Mouse (Mus musculus) midbrain, postnatal 0 days (tissue): ENCODE measurements at regions not wholly inside any gene's neighbourhood (a gene's known extent, or its start where the extent isn't known, plus 50 kb on each side); places are given as distances from the start of the nearest gene placed in this dataset.

Experiments
- ATAC-seq: fragments of 200-750 bp; cut with Nextera tagmentation; 2 replicates; pipeline ENCODE4 v1.8.0; 2017; ENCODE audit warnings: moderate number of reproducible peaks, mild to moderate bottlenecking, moderate TSS enrichment, moderate library complexity; ENCODE audit not compliant: low FRiP score
- DNase-seq: peaks from one replicate; pipeline ENCODE4 v3.0.0-alpha.2; 2015; ENCODE audit warnings: low spot score
- H3K27ac ChIP-seq: fragments of 300-500 bp; sonication (generic); 2 replicates; pipeline ENCODE4 v1.5.1; 2014; ENCODE audit warnings: low read depth, mild to moderate bottlenecking, low read length, mixed read lengths
- H3K27me3 ChIP-seq: fragments of 300-500 bp; sonication (generic); 2 replicates; pipeline ENCODE4 v1.6.1; 2014; ENCODE audit warnings: low read length, control low read depth, mixed read lengths; ENCODE audit not compliant: insufficient read depth
- H3K36me3 ChIP-seq: fragments of 300-500 bp; sonication (generic); 2 replicates; pipeline ENCODE4 v1.6.1; 2014; ENCODE audit warnings: low read length, control low read depth, mixed read lengths; ENCODE audit not compliant: insufficient read depth
- H3K4me1 ChIP-seq: fragments of 300-500 bp; sonication (generic); 2 replicates; pipeline ENCODE4 v1.6.1; 2014; ENCODE audit warnings: mild to moderate bottlenecking, control low read depth, antibody characterized with exemption, low read length, mixed read lengths; ENCODE audit not compliant: insufficient read depth
- H3K4me2 ChIP-seq: fragments of 300-500 bp; sonication (generic); 2 replicates; pipeline ENCODE4 v1.6.1; 2014; ENCODE audit warnings: low read depth, mild to moderate bottlenecking, low read length, mixed read lengths; ENCODE audit not compliant: poor library complexity, severe bottlenecking
- H3K4me3 ChIP-seq: fragments of 300-500 bp; sonication (generic); 2 replicates; pipeline ENCODE4 v1.5.1; 2014; ENCODE audit warnings: low read depth, mild to moderate bottlenecking, low read length, moderate library complexity
- H3K9ac ChIP-seq: fragments of 300-500 bp; sonication (generic); replicated peaks from 2 replicates; pipeline ENCODE4 v1.6.1; 2014; ENCODE audit warnings: mild to moderate bottlenecking, low read length, moderate library complexity, mixed read lengths; ENCODE audit not compliant: poor library complexity, severe bottlenecking
- H3K9me3 ChIP-seq: fragments of 300-500 bp; sonication (generic); 2 replicates; pipeline ENCODE4 v1.6.1; 2016; ENCODE audit warnings: low read length, control low read depth
- CTCF ChIP-seq: IDR thresholded peaks from 2 replicates; pipeline ENCODE4 v1.5.1; 2016; ENCODE audit warnings: antibody characterized with exemption, mild to moderate bottlenecking
- WGBS: fragments of 180-500 bp; shearing (Covaris S2); extraction: QIAGEN DNeasy Blood & Tissue Kit; methylation state at CpG from one replicate; pipeline ENCODE4 v1.1.7; 2014; 5-methylcytosine and 5-hydroxymethylcytosine counted together

DNA sequence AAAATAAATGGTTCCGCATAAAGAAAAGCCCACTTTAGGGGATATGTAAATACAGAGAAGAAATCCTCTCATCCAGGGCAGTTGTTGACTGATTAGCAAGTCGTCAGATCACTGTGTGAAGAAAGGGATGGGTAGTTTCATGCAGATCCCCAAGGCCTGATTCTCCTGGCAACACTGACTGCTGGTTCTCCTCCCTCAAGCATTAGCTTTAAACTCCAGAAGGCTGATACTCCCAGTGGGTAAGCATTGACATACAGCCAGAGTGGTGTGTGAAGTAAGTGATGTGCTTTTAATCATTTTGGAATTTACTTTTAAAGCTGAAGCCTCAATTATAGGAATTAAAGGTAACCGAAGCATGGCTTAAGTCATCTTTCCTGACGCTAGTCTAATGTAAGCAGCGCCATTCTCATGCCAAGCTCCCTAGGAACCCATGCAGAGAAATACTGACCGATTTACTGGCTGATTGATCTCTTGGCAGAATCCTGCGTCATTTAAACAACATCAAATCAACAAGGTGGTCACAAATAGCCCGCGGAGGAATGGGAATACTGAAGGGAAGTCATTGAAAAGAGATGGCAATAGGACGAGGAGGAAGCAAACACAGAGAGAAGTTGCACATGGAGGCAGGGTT lies 1029.3 kb downstream of the Slc22a22 start:
- Histone ChIP-seq H3K36me3 (no peaks in the 10 kb centered on the region), H3K4me2 (no peak overlapping the region), H3K4me3 (no peak overlapping the region), H3K27me3 (no peaks in the 10 kb centered on the region), H3K27ac (no peak overlapping the region), H3K9me3 (no peaks in the 10 kb centered on the region), H3K4me1 (no peaks in the 10 kb centered on the region), H3K9ac (no peak overlapping the region)
- TF ChIP-seq CTCF: no peak
- no peak for ATAC-seq
- peak; percentile 61 for DNase-seq
- WGBS: 52% methylated on average over 10 of the region's 10 CpGs

DNA sequence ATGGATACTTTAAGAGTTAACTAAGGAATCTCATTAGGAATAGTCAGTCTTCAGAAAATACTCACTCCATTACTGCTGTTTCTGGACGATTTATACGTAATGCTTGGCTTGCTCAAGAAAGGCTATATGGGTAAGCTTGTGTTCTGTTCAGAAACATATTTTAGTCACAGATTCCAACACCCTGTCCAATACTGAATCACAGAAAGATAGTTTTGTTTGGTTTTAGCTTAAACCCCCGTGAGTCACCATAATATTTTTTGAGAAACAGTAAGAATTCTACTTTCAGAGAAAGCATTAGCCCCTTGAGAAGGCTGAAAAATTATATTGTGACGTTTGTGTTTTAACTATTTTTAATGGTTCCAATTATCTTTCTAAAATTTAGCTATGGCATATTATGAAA lies 1037.3 kb downstream of the Slc22a22 start:
- H3K27me3 ChIP-seq: no peaks in the 10 kb centered on the region
- H3K4me1 ChIP-seq: no peaks in the 10 kb centered on the region
- no peak overlapping the region for H3K4me2 ChIP-seq
- H3K9me3 ChIP-seq: no peaks in the 10 kb centered on the region
- no peak for ATAC-seq
- no peak for DNase-seq
- no peak for TF ChIP-seq CTCF
- WGBS: 86% methylated on average over 4 of the region's 4 CpGs
- H3K9ac ChIP-seq: no peak overlapping the region
- no peak overlapping the region for H3K27ac ChIP-seq
- no peak overlapping the region for H3K4me3 ChIP-seq
- H3K36me3 ChIP-seq: no peaks in the 10 kb centered on the region

DNA sequence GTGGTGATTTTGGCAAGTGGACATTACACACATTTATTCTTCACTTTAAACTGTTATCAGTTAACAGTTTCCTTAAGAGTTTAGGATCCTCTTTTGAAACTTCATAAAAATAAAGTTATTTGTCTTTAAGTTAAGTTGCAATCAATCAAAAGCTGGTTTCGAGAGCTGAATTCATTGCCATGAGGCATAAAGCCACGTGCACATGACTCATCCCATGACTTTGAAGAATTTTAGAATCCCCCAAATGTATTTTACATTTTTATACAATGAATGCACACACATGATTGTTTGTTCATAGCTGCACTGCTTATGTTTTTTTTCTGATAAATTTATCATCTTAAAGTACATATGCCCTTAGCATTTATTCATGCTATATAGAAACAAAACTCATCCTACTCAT lies 1039.1 kb downstream of the Slc22a22 start:
- no peak overlapping the region for H3K4me3 ChIP-seq
- no peaks in the 10 kb centered on the region for H3K9me3 ChIP-seq
- no peaks in the 10 kb centered on the region for H3K36me3 ChIP-seq
- no peaks in the 10 kb centered on the region for H3K27me3 ChIP-seq
- DNase-seq (no peak), ATAC-seq (no peak)
- H3K4me2 ChIP-seq: no peak overlapping the region
- H3K27ac ChIP-seq: no peak overlapping the region
- no peak for TF ChIP-seq CTCF
- H3K9ac ChIP-seq: no peak overlapping the region
- no peaks in the 10 kb centered on the region for H3K4me1 ChIP-seq
- WGBS: 77% methylated on average over 2 of the region's 2 CpGs

DNA sequence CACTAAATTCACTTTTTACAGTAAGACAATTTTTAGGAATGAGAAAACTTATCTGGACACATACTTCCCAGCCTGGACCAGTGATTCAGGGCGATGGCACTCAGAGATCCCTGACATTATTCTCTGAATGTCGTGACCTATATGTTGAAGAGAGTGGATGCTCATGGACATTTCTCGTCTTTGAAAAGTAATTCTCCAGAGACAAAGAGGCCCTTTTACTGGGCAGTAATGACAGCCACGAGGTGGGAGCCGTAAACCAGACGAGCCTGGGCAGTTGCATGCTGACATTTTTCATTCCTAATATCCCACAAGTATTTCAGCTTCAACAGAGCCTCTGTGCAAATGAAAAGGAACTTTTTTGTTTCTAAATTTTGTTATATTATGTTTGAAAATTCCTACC lies 1041.3 kb downstream of the Slc22a22 start:
- H3K4me2 ChIP-seq: no peak overlapping the region
- no peaks in the 10 kb centered on the region for H3K9me3 ChIP-seq
- H3K27ac ChIP-seq: no peak overlapping the region
- H3K4me3 ChIP-seq: no peak overlapping the region
- no peaks in the 10 kb centered on the region for H3K4me1 ChIP-seq
- no peak for ATAC-seq
- no peaks in the 10 kb centered on the region for H3K36me3 ChIP-seq
- no peaks in the 10 kb centered on the region for H3K27me3 ChIP-seq
- TF ChIP-seq CTCF: no peak
- WGBS: 85% methylated on average over 6 of the region's 6 CpGs
- no peak for DNase-seq
- H3K9ac ChIP-seq: no peak overlapping the region

DNA sequence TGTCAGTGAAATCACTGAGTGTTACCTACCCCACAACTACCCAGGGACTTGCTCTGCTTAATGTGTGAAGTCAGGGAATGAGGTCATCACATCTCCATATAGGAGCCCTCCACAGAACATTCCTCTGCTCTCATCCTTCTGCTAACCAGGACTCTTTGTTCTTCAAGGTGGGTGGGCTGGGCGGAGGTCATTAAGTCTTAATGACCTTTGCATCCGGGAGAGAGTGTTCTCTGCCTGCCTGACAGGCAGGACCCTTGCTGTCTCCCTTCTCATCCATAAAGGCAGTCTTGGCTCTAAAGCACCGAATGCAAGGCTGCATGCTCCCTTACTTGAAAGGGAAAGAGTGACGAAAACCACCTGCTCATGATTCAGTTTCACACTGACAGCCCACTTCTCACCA lies 1051.4 kb downstream of the Slc22a22 start:
- no peak for TF ChIP-seq CTCF
- DNase-seq: no peak
- H3K27me3 ChIP-seq: no peaks in the 10 kb centered on the region
- H3K9ac ChIP-seq: no peak overlapping the region
- H3K36me3 ChIP-seq: no peaks in the 10 kb centered on the region
- no peak overlapping the region for H3K4me2 ChIP-seq
- 33% methylated on average over 4 of the region's 4 CpGs for whole genome bisulfite sequencing
- no peak overlapping the region for H3K27ac ChIP-seq
- no peaks in the 10 kb centered on the region for H3K4me1 ChIP-seq
- no peak overlapping the region for H3K4me3 ChIP-seq
- no peaks in the 10 kb centered on the region for H3K9me3 ChIP-seq
- ATAC-seq: no peak

DNA sequence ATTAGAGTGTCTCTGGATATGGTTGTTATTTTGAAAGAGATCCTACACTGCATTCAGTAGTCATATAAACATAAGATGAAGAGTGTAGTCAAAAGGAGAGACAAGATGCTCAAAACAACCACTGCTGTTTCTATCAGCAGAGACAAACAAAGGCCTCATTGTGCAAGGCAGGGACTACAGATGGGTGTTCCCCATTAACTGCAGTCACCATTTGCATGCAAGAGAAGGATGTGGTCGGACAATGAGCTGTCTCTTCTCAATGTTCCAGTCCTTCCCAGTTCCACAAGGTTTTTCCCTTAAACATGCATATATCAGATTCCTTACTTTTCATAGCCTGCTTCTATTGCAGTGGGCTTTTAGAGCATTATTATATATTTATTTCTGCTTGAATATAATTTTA lies 1056.7 kb downstream of the Slc22a22 start:
- Histone ChIP-seq H3K4me2 (no peak overlapping the region), H3K27me3 (no peaks in the 10 kb centered on the region), H3K4me1 (no peaks in the 10 kb centered on the region), H3K4me3 (no peak overlapping the region), H3K27ac (no peak overlapping the region), H3K9me3 (no peaks in the 10 kb centered on the region), H3K36me3 (no peaks in the 10 kb centered on the region), H3K9ac (no peak overlapping the region)
- no peak for ATAC-seq
- peak; percentile 24 for DNase-seq
- TF ChIP-seq CTCF: no peak
- 59% methylated on average over 1 of the region's 1 CpGs for WGBS
